Mouse (Mus musculus): Measurements from ENCODE around the gene Fbxl20. TPM values are rescaled to one million over a fixed set of nuclear protein-coding genes. Genes with fewer than 3 reads are reported as not detected.

The Fbxl20 gene
- polyA plus RNA-seq, 1 experiment from 2014 or later: 22.5 TPM

GRCm38 (mm10) chr11:98059662-98060061 is 90.5 kb downstream of the Fbxl20 start:
- peaks cover 6% of the 10 kb centered on the region; the same call in 1 of the 2 replicates for H3K4me1 ChIP-seq
- H3K4me2 ChIP-seq: no peak overlapping the region
- no peaks in the 10 kb centered on the region for H3K36me3 ChIP-seq
- ATAC-seq (ENCODE audit: insufficient number of reproducible peaks, insufficient read depth, low FRiP score, low TSS enrichment, low read depth): no peak
- peaks cover 14% of the 10 kb centered on the region; the same call in 1 of the 2 replicates for H3K27me3 ChIP-seq
- no peak overlapping the region for H3K27ac ChIP-seq
- no peak overlapping the region for H3K9ac ChIP-seq
- no peak overlapping the region for H3K4me3 ChIP-seq
- H3K9me3 ChIP-seq: no peaks in the 10 kb centered on the region
- WGBS: 64% methylated on average over 7 of the region's 7 CpGs

GRCm38 (mm10) chr11:98057998-98058397 is 92.2 kb downstream of the Fbxl20 start:
- no peak for ATAC-seq (ENCODE audit: insufficient number of reproducible peaks, insufficient read depth, low FRiP score, low TSS enrichment, low read depth)
- H3K9me3 ChIP-seq: no peaks in the 10 kb centered on the region
- H3K27me3 ChIP-seq: peaks cover 29% of the 10 kb centered on the region
- H3K9ac ChIP-seq: no peak overlapping the region
- no peak overlapping the region for H3K4me3 ChIP-seq
- no peak overlapping the region for H3K27ac ChIP-seq
- no peaks in the 10 kb centered on the region for H3K36me3 ChIP-seq
- peaks cover 14% of the 10 kb centered on the region for H3K4me1 ChIP-seq
- WGBS: 80% methylated on average over 5 of the region's 5 CpGs
- no peak overlapping the region for H3K4me2 ChIP-seq

DNA sequence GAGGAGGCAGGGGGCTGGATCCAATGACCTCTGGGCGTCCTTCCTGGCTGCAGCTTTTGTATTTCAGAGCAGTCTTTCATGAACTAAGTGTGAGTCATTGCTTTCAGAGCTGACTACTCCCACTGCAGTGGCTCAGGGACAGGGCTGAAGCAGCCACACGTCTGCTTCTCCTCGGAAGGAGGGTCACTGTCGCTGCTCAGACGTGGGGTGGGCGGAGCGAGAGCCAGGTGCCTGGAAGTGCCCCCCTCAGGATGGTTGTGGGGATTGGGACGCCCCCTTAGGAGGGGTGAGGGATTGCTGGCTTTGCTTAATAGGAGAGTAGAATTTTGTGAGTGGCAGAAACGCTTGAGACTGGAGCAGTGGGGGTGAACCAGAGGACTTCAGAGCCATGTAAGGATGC is 92.7 kb downstream of the Fbxl20 start:
- no peak for ATAC-seq (ENCODE audit: insufficient number of reproducible peaks, insufficient read depth, low FRiP score, low TSS enrichment, low read depth)
- no peaks in the 10 kb centered on the region for H3K9me3 ChIP-seq
- no peak overlapping the region for H3K9ac ChIP-seq
- no peaks in the 10 kb centered on the region for H3K36me3 ChIP-seq
- no peak overlapping the region for H3K4me3 ChIP-seq
- H3K4me2 ChIP-seq: no peak overlapping the region
- peaks cover 19% of the 10 kb centered on the region for H3K4me1 ChIP-seq
- 23% methylated on average over 9 of the region's 9 CpGs for WGBS
- H3K27ac ChIP-seq: no peak overlapping the region
- H3K27me3 ChIP-seq: peaks cover 35% of the 10 kb centered on the region

- H3K36me3 ChIP-seq: no peaks in the 10 kb centered on the region
- no peaks in the 10 kb centered on the region for H3K9me3 ChIP-seq
- H3K4me3 ChIP-seq: peak within 1 kb of the TSS; percentile 51
- peaks cover 68% of the 10 kb centered on the region for H3K27me3 ChIP-seq
- H3K27ac ChIP-seq: no peak within 1 kb of the TSS
- peaks cover 27% of the 10 kb centered on the region for H3K4me1 ChIP-seq
- peak within 1 kb of the TSS; percentile 62 for H3K9ac ChIP-seq
- peak within 1 kb of the TSS; percentile 82 for H3K4me2 ChIP-seq
- peak; percentile 74; the same call in 1 of the 2 replicates for ATAC-seq (ENCODE audit: insufficient number of reproducible peaks, insufficient read depth, low FRiP score, low TSS enrichment, low read depth)
- 1% methylated on average over 47 of the region's 48 CpGs for WGBS
These were observed 97.0 kb downstream of the Fbxl20 start, which contains the start of gene Stac2 for GRCm38 (mm10) chr11:98052989-98053834. Gene Stac2, minus strand, starts transcription at chr11:98053462.

- under 1% methylated on average over 81 of the region's 83 CpGs for WGBS
- no peak for ATAC-seq (ENCODE audit: insufficient number of reproducible peaks, insufficient read depth, low FRiP score, low TSS enrichment, low read depth)
- Histone ChIP-seq H3K9ac (peak overlapping the region; percentile 62), H3K4me2 (peak overlapping the region; percentile 82), H3K4me3 (peak overlapping the region; percentile 51), H3K36me3 (no peaks in the 10 kb centered on the region), H3K27me3 (peaks cover 76% of the 10 kb centered on the region), H3K27ac (no peak overlapping the region), H3K4me1 (peaks cover 25% of the 10 kb centered on the region), H3K9me3 (no peaks in the 10 kb centered on the region)
These were observed 97.8 kb downstream of the Fbxl20 start for GRCm38 (mm10) chr11:98052129-98052988.

DNA sequence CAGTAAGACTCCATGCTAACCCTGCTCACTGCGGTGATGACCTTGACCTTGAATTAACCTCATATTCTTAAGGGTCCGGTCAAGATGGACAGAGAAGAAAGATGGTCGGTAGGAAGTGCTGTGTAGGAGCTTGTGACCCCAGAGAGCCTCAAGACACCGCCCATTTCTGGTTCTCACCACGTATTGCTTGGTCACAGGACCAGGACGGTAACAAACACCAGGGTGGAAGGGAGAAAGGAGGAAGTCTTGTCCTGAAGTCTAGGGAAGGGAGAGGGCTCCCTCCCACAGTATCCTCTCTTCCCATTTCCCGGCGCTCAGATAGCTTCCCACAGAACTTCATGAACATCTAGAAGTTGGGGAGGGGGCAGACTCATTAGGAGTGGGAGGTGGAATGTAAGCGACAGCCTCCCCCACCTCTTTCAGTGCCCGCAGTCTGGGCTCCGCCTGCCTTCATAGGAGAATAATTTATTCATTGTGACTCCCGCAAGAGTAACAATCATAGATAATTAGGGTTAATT is 98.5 kb downstream of the Fbxl20 start:
- Histone ChIP-seq H3K9me3 (no peaks in the 10 kb centered on the region), H3K4me2 (peak overlapping the region; percentile 82), H3K4me1 (peaks cover 23% of the 10 kb centered on the region), H3K9ac (0 out of 2 replicates have a peak overlapping the region, but pooled peaks have one; percentile 28), H3K4me3 (peak overlapping the region; percentile 51), H3K36me3 (no peaks in the 10 kb centered on the region), H3K27me3 (peaks cover 77% of the 10 kb centered on the region), H3K27ac (no peak overlapping the region)
- 5% methylated on average over 12 of the region's 12 CpGs for WGBS
- no peak for ATAC-seq (ENCODE audit: insufficient number of reproducible peaks, insufficient read depth, low FRiP score, low TSS enrichment, low read depth)

GRCm38 (mm10) chr11:98050940-98051339 is 99.3 kb downstream of the Fbxl20 start:
- no peaks in the 10 kb centered on the region for H3K36me3 ChIP-seq
- 0 out of 2 replicates have a peak overlapping the region, but pooled peaks have one; percentile 28 for H3K9ac ChIP-seq
- 27% methylated on average over 2 of the region's 2 CpGs for WGBS
- no peak overlapping the region for H3K27ac ChIP-seq
- no peak for ATAC-seq (ENCODE audit: insufficient number of reproducible peaks, insufficient read depth, low FRiP score, low TSS enrichment, low read depth)
- H3K4me1 ChIP-seq: peaks cover 23% of the 10 kb centered on the region
- H3K27me3 ChIP-seq: peaks cover 77% of the 10 kb centered on the region
- no peak overlapping the region for H3K4me3 ChIP-seq
- no peak overlapping the region for H3K4me2 ChIP-seq
- H3K9me3 ChIP-seq: no peaks in the 10 kb centered on the region

DNA sequence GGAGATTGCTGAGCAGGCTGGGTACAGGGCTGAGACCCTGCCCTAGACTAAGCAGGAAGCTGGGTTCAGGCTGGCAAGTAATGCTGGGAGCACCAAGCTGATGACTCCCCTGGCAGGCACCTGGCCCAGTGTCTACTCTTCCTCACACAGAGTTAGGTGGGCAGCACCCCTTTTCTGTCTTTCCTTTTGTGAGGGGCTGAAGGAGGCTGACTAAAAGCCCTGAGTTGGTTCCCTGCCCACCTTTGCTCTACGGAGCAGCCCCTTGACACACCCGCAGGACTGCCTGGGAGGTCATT is 99.7 kb downstream of the Fbxl20 start:
- Histone ChIP-seq H3K4me1 (peaks cover 23% of the 10 kb centered on the region), H3K27ac (no peak overlapping the region), H3K36me3 (no peaks in the 10 kb centered on the region), H3K9ac (no peak overlapping the region), H3K4me3 (no peak overlapping the region), H3K9me3 (no peaks in the 10 kb centered on the region), H3K4me2 (no peak overlapping the region), H3K27me3 (peaks cover 76% of the 10 kb centered on the region)
- no peak for ATAC-seq (ENCODE audit: insufficient number of reproducible peaks, insufficient read depth, low FRiP score, low TSS enrichment, low read depth)
- 31% methylated on average over 2 of the region's 2 CpGs for WGBS

GRCm38 (mm10) chr11:98049672-98050519 is 100.3 kb downstream of the Fbxl20 start:
- WGBS: 60% methylated on average over 14 of the region's 14 CpGs
- H3K4me1 ChIP-seq: peaks cover 23% of the 10 kb centered on the region
- no peak overlapping the region for H3K4me3 ChIP-seq
- peaks cover 71% of the 10 kb centered on the region for H3K27me3 ChIP-seq
- H3K36me3 ChIP-seq: no peaks in the 10 kb centered on the region
- no peak overlapping the region for H3K27ac ChIP-seq
- ATAC-seq (ENCODE audit: insufficient number of reproducible peaks, insufficient read depth, low FRiP score, low TSS enrichment, low read depth): no peak
- no peaks in the 10 kb centered on the region for H3K9me3 ChIP-seq
- H3K9ac ChIP-seq: no peak overlapping the region
- H3K4me2 ChIP-seq: no peak overlapping the region

DNA sequence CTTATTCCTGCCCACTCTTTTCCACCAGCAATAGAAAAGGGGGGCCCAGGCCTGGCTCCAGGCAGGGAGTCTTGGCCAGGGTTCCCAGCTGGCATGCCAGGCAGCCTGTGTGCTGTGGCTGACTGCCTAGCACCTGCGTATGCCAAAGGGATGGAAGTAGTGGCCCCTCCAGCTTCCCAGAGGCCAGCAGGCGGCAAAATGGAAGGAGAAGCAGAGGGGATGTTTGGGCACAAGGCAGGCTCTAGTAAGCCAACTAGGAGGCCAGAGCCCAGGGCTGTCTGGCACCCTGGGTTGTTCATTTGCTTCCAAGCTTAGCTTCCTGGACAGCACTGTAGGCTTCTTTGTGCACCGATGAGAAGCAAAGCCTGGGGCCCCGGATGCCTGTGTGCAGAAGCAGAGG is 102.5 kb downstream of the Fbxl20 start:
- no peak overlapping the region for H3K9ac ChIP-seq
- no peak overlapping the region for H3K4me3 ChIP-seq
- WGBS: 70% methylated on average over 4 of the region's 4 CpGs
- H3K27ac ChIP-seq: no peak overlapping the region
- no peak for ATAC-seq (ENCODE audit: insufficient number of reproducible peaks, insufficient read depth, low FRiP score, low TSS enrichment, low read depth)
- H3K9me3 ChIP-seq: no peaks in the 10 kb centered on the region
- peaks cover 14% of the 10 kb centered on the region for H3K4me1 ChIP-seq
- no peak overlapping the region for H3K4me2 ChIP-seq
- no peaks in the 10 kb centered on the region for H3K36me3 ChIP-seq
- H3K27me3 ChIP-seq: peaks cover 52% of the 10 kb centered on the region

- peaks cover 40% of the 10 kb centered on the region for H3K27me3 ChIP-seq
- H3K4me2 ChIP-seq: no peak overlapping the region
- 0 out of 2 replicates have a peak, but pooled peaks cover under 1% of the 10 kb centered on the region for H3K4me1 ChIP-seq
- H3K9me3 ChIP-seq: no peaks in the 10 kb centered on the region
- no peaks in the 10 kb centered on the region for H3K36me3 ChIP-seq
- no peak for ATAC-seq (ENCODE audit: insufficient number of reproducible peaks, insufficient read depth, low FRiP score, low TSS enrichment, low read depth)
- H3K4me3 ChIP-seq: no peak overlapping the region
- H3K27ac ChIP-seq: no peak overlapping the region
- 58% methylated on average over 1 of the region's 1 CpGs for WGBS
- H3K9ac ChIP-seq: no peak overlapping the region
These were observed 103.7 kb downstream of the Fbxl20 start for GRCm38 (mm10) chr11:98046466-98046865.
